Comparison of ENCODE assay signal across 15 mouse cellular contexts in the genomic region with DNA sequence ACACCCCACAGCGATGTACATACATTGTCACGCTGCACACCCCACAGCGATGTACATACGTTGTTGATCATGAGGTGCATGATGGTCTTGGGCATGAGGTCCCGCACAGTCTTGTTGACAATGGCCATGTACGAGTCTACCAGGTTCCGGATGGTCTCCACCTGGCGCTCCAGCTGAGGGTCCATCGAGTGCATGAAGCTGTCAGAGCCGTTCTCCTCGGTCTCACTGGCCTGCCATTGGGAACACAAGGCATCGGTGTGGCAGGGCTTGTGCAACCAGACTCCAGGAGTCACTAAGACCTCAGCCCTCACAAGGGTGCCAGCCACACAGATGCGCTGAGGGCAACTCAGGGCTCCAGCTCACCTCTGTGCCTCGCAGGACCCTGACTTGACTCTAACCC. TPM values are rescaled to one million over a fixed set of nuclear protein-coding genes. Genes with fewer than 3 reads are reported as not detected.
A peak's percentile ranks its signal among the peaks of the same experiment; 100 is the strongest.
DNase-seq lines count a peak whose midpoint lies in the region; ATAC-seq and TF ChIP-seq lines count a peak whose summit lies in the region.
"Had no signal": no experiment of that assay in that cellular context is flagged by ENCODE, and none has a peak within 500 bp of the region (broad histone marks: within the 10 kb centered on the region; RNA-seq: fewer than 3 reads in every experiment).

No protein-coding gene starts in this region.

- H3K27ac ChIP-seq in heart, embryonic 15.5 days, result peak overlapping the region; percentile 81
- peak overlapping the region; percentile 61; the same call in 1 of the 2 replicates for H3K27ac ChIP-seq in midbrain, embryonic 10.5 days (replicated peaks)
- no peak overlapping the region for H3K27ac ChIP-seq in midbrain, postnatal 0 days (ENCODE audit: low read depth, low read length)
- H3K27ac ChIP-seq in embryonic fibroblast, embryonic 13.5 days (ENCODE audit: insufficient read depth, low read length), result peak overlapping the region; percentile 95
- peak overlapping the region; percentile 98; the same call in 1 of the 2 replicates for H3K27ac ChIP-seq in stomach, embryonic 16.5 days (ENCODE audit: low read length)

- 92% methylated on average over 14 of the region's 14 CpGs for WGBS in heart, embryonic 15.5 days
- 94% methylated on average over 14 of the region's 14 CpGs for WGBS in midbrain, embryonic 10.5 days
- WGBS in midbrain, postnatal 0 days, result 93% methylated on average over 14 of the region's 14 CpGs
- WGBS in stomach, embryonic 16.5 days, result 90% methylated on average over 14 of the region's 14 CpGs

- ATAC-seq in heart, embryonic 15.5 days (replicated peaks; ENCODE audit: insufficient number of reproducible peaks, insufficient read depth, low FRiP score, low read depth), result no peak
- ATAC-seq in midbrain, postnatal 0 days (ENCODE audit: low FRiP score), result no peak
- no peak for ATAC-seq in stomach, embryonic 16.5 days (ENCODE audit: insufficient read depth, low FRiP score)
- ATAC-seq: forebrain, embryonic 16.5 days had no signal

- no peak for TF ChIP-seq CTCF in midbrain, postnatal 0 days (IDR thresholded peaks at IDR 0.05)
- no peak; the same call in 1 of the 2 replicates for TF ChIP-seq CTCF in embryonic fibroblast, embryonic 13.5 days (IDR thresholded peaks at IDR 0.05; ENCODE audit: borderline replicate concordance, insufficient read depth, low read length)

- H3K9me3 ChIP-seq in heart, embryonic 15.5 days (replicated peaks), result no peaks in the 10 kb centered on the region
- no peaks in the 10 kb centered on the region for H3K9me3 ChIP-seq in midbrain, embryonic 10.5 days (replicated peaks)
- no peaks in the 10 kb centered on the region for H3K9me3 ChIP-seq in midbrain, postnatal 0 days (ENCODE audit: low read length)
- H3K9me3 ChIP-seq in stomach, embryonic 16.5 days (replicated peaks; ENCODE audit: control insufficient read depth, low read length), result no peaks in the 10 kb centered on the region

- no peak overlapping the region for H3K9ac ChIP-seq in heart, embryonic 15.5 days
- no peak overlapping the region for H3K9ac ChIP-seq in midbrain, postnatal 0 days (replicated peaks; ENCODE audit: low read length, poor library complexity, severe bottlenecking)
- H3K9ac ChIP-seq in stomach, embryonic 16.5 days (ENCODE audit: low read length), result no peak overlapping the region

- peaks cover 63% of the 10 kb centered on the region for H3K4me1 ChIP-seq in heart, embryonic 15.5 days (replicated peaks)
- H3K4me1 ChIP-seq in midbrain, embryonic 10.5 days, result peaks cover 70% of the 10 kb centered on the region
- peaks cover 10% of the 10 kb centered on the region; the same call in 1 of the 2 replicates for H3K4me1 ChIP-seq in midbrain, postnatal 0 days (ENCODE audit: insufficient read depth, low read length)
- peaks cover 29% of the 10 kb centered on the region for H3K4me1 ChIP-seq in embryonic fibroblast, embryonic 13.5 days (ENCODE audit: control insufficient read depth, insufficient read depth, low read length)
- peaks cover 59% of the 10 kb centered on the region for H3K4me1 ChIP-seq in stomach, embryonic 16.5 days (ENCODE audit: control insufficient read depth, insufficient read depth, low read length)

- no peak for DNase-seq in heart, adult 18-20 months
- DNase-seq in midbrain, embryonic 10.5 days (ENCODE audit: low spot score), result no peak
- DNase-seq in midbrain, postnatal 0 days (ENCODE audit: low spot score), result no peak
- no peak for DNase-seq in ovary, postnatal 10 days (ENCODE audit: low spot score)
- DNase-seq: cerebellum, adult 2 months; embryo, embryonic 11 days; kidney, postnatal 36 days; layer of hippocampus, postnatal 36 days; right cerebral cortex, postnatal 25 days; thymus, postnatal 25 days had no signal

- no peaks in the 10 kb centered on the region for H3K36me3 ChIP-seq in heart, embryonic 15.5 days
- H3K36me3 ChIP-seq in midbrain, embryonic 10.5 days, result peaks cover 11% of the 10 kb centered on the region
- peaks cover 44% of the 10 kb centered on the region for H3K36me3 ChIP-seq in midbrain, postnatal 0 days (ENCODE audit: insufficient read depth, low read length)
- no peaks in the 10 kb centered on the region for H3K36me3 ChIP-seq in stomach, embryonic 16.5 days (ENCODE audit: control insufficient read depth, insufficient read depth, low read length)

- H3K27me3 ChIP-seq in heart, embryonic 15.5 days, result peaks cover 37% of the 10 kb centered on the region
- peaks cover 93% of the 10 kb centered on the region for H3K27me3 ChIP-seq in midbrain, embryonic 10.5 days (ENCODE audit: low read depth, poor library complexity, severe bottlenecking)
- H3K27me3 ChIP-seq in midbrain, postnatal 0 days (ENCODE audit: insufficient read depth, low read length), result no peaks in the 10 kb centered on the region
- H3K27me3 ChIP-seq in stomach, embryonic 16.5 days (ENCODE audit: control insufficient read depth, insufficient read depth, low read length), result no peaks in the 10 kb centered on the region

- no peak overlapping the region for H3K4me2 ChIP-seq in heart, embryonic 15.5 days
- H3K4me2 ChIP-seq in midbrain, postnatal 0 days (ENCODE audit: low read depth, low read length, poor library complexity, severe bottlenecking), result no peak overlapping the region
- H3K4me2 ChIP-seq in stomach, embryonic 16.5 days (ENCODE audit: low read depth, low read length), result no peak overlapping the region
- H3K4me2 ChIP-seq: liver, embryonic 11.5 days had no signal

- no peak for TF ChIP-seq POLR2A in embryonic fibroblast, embryonic 13.5 days (IDR thresholded peaks at IDR 0.05; ENCODE audit: low read depth, low read length)

- no peak overlapping the region for H3K4me3 ChIP-seq in heart, embryonic 15.5 days
- no peak overlapping the region for H3K4me3 ChIP-seq in midbrain, embryonic 10.5 days
- H3K4me3 ChIP-seq in midbrain, postnatal 0 days (ENCODE audit: low read depth, low read length), result no peak overlapping the region
- H3K4me3 ChIP-seq in embryonic fibroblast, embryonic 13.5 days (ENCODE audit: insufficient read depth, low read length), result no peak overlapping the region
- no peak overlapping the region for H3K4me3 ChIP-seq in stomach, embryonic 16.5 days (replicated peaks; ENCODE audit: low read length)

RNA-seq across cellular contexts. Expression of a gene that starts 27.0 kb away (rescaled TPM):
- polyA plus RNA-seq in heart, embryonic 15.5 days (2015; fragmentation: Nextera tagmentation; extraction: Ambion mirVana), result 275 and 299 TPM in 2 replicates
- total RNA-seq in heart, adult 18-20 months (2021), result 100 to 1,000 TPM; 214 to 232 TPM
- 536 and 538 TPM in 2 replicates for polyA plus RNA-seq in midbrain, embryonic 10.5 days (2016; fragmentation: Nextera tagmentation; extraction: Ambion mirVana)
- 292 and 375 TPM in 2 replicates for total RNA-seq in midbrain, postnatal 0 days (2014; rRNA removed)
- polyA plus RNA-seq in midbrain, postnatal 0 days (2015; fragmentation: Nextera tagmentation; extraction: Ambion mirVana), result 463 and 486 TPM in 2 replicates
- 474 and 541 TPM in 2 replicates for polyA plus RNA-seq in embryonic fibroblast, embryonic 13.5 days (2011; ENCODE audit: insufficient read length, low read depth, missing spikeins)
- polyA plus RNA-seq in stomach, embryonic 16.5 days (2015; fragmentation: Nextera tagmentation; extraction: Ambion mirVana), result 372 and 388 TPM in 2 replicates

RNA-seq across cellular contexts. Expression of a gene that starts 27.6 kb away (rescaled TPM):
- polyA plus RNA-seq in heart, embryonic 15.5 days (2015; fragmentation: Nextera tagmentation; extraction: Ambion mirVana), result 21.7 and 26.4 TPM in 2 replicates
- total RNA-seq in heart, adult 18-20 months (2021), result 10 to 100 TPM; 67.6 to 75.5 TPM
- polyA plus RNA-seq in midbrain, embryonic 10.5 days (2016; fragmentation: Nextera tagmentation; extraction: Ambion mirVana), result 16.7 and 21.1 TPM in 2 replicates
- total RNA-seq in midbrain, postnatal 0 days (2014; rRNA removed), result 57.4 and 68.8 TPM in 2 replicates
- polyA plus RNA-seq in midbrain, postnatal 0 days (2015; fragmentation: Nextera tagmentation; extraction: Ambion mirVana), result 27.7 and 30.1 TPM in 2 replicates
- polyA plus RNA-seq in embryonic fibroblast, embryonic 13.5 days (2011; ENCODE audit: insufficient read length, low read depth, missing spikeins), result 73.1 and 78.9 TPM in 2 replicates
- 24.6 TPM in 2 replicates for polyA plus RNA-seq in stomach, embryonic 16.5 days (2015; fragmentation: Nextera tagmentation; extraction: Ambion mirVana)

RNA-seq across cellular contexts. Expression of a gene that starts 37.3 kb away (rescaled TPM):
- polyA plus RNA-seq in heart, embryonic 15.5 days (2015; fragmentation: Nextera tagmentation; extraction: Ambion mirVana), result 30.9 and 46.0 TPM in 2 replicates
- 10 to 100 TPM; 19.1 to 27.2 TPM for total RNA-seq in heart, adult 18-20 months (2021)
- 60.5 and 69.8 TPM in 2 replicates for polyA plus RNA-seq in midbrain, embryonic 10.5 days (2016; fragmentation: Nextera tagmentation; extraction: Ambion mirVana)
- 63.7 and 81.8 TPM in 2 replicates for total RNA-seq in midbrain, postnatal 0 days (2014; rRNA removed)
- polyA plus RNA-seq in midbrain, postnatal 0 days (2015; fragmentation: Nextera tagmentation; extraction: Ambion mirVana), result 47.3 and 48.8 TPM in 2 replicates
- polyA plus RNA-seq in embryonic fibroblast, embryonic 13.5 days (2011; ENCODE audit: insufficient read length, low read depth, missing spikeins), result 41.8 and 47.6 TPM in 2 replicates
- polyA plus RNA-seq in stomach, embryonic 16.5 days (2015; fragmentation: Nextera tagmentation; extraction: Ambion mirVana), result 41.9 and 45.4 TPM in 2 replicates

RNA-seq across cellular contexts. Expression of a gene that starts 38.3 kb away (rescaled TPM):
- 1.9 and 5.4 TPM in 2 replicates for polyA plus RNA-seq in heart, embryonic 15.5 days (2015; fragmentation: Nextera tagmentation; extraction: Ambion mirVana)
- 1 to 10 TPM; 3.6 to 4.4 TPM for total RNA-seq in heart, adult 18-20 months (2021)
- 9.0 and 12.2 TPM in 2 replicates for polyA plus RNA-seq in midbrain, embryonic 10.5 days (2016; fragmentation: Nextera tagmentation; extraction: Ambion mirVana)
- total RNA-seq in midbrain, postnatal 0 days (2014; rRNA removed), result 170 and 186 TPM in 2 replicates
- 105 and 107 TPM in 2 replicates for polyA plus RNA-seq in midbrain, postnatal 0 days (2015; fragmentation: Nextera tagmentation; extraction: Ambion mirVana)
- polyA plus RNA-seq in embryonic fibroblast, embryonic 13.5 days (2011; ENCODE audit: insufficient read length, low read depth, missing spikeins), result 37.2 and 52.6 TPM in 2 replicates
- polyA plus RNA-seq in stomach, embryonic 16.5 days (2015; fragmentation: Nextera tagmentation; extraction: Ambion mirVana), result 8.1 and 8.2 TPM in 2 replicates

RNA-seq across cellular contexts. Expression of a gene that starts 54.9 kb away (rescaled TPM):
- 32.9 and 49.0 TPM in 2 replicates for polyA plus RNA-seq in heart, embryonic 15.5 days (2015; fragmentation: Nextera tagmentation; extraction: Ambion mirVana)
- total RNA-seq in heart, adult 18-20 months (2021), result 10 to 100 TPM; 20.3 to 26.7 TPM
- 91.4 and 91.7 TPM in 2 replicates for polyA plus RNA-seq in midbrain, embryonic 10.5 days (2016; fragmentation: Nextera tagmentation; extraction: Ambion mirVana)
- 138 and 142 TPM in 2 replicates for total RNA-seq in midbrain, postnatal 0 days (2014; rRNA removed)
- 110 and 121 TPM in 2 replicates for polyA plus RNA-seq in midbrain, postnatal 0 days (2015; fragmentation: Nextera tagmentation; extraction: Ambion mirVana)
- 20.5 and 22.1 TPM in 2 replicates for polyA plus RNA-seq in embryonic fibroblast, embryonic 13.5 days (2011; ENCODE audit: insufficient read length, low read depth, missing spikeins)
- polyA plus RNA-seq in stomach, embryonic 16.5 days (2015; fragmentation: Nextera tagmentation; extraction: Ambion mirVana), result 53.4 and 59.7 TPM in 2 replicates
